Mouse (Mus musculus) liver, embryonic 14.5 days (tissue): ENCODE measurements around the gene Chd9. TPM values are rescaled to one million over a fixed set of nuclear protein-coding genes. Genes with fewer than 3 reads are reported as not detected.

Experiments
- ATAC-seq: fragments of 200-750 bp; cut with Nextera tagmentation; 2 replicates; pipeline ENCODE4 v1.8.0; 2017; ENCODE audit warnings: moderate number of reproducible peaks, mild to moderate bottlenecking, moderate library complexity; ENCODE audit not compliant: insufficient read depth
- DNase-seq, 3 experiments: peaks; one replicate each; pipeline ENCODE4 v3.0.0-alpha.2; 2012 to 2013; ENCODE audit warnings: low read depth in 3 of 3, low spot score in 3 of 3
- H3K27ac ChIP-seq: fragments of 300-500 bp; sonication (generic); 2 replicates; pipeline ENCODE4 v1.5.1; 2014; ENCODE audit warnings: moderate library complexity, mild to moderate bottlenecking, control low read depth, inconsistent platforms
- H3K27me3 ChIP-seq: fragments of 300-500 bp; sonication (generic); 2 replicates; pipeline ENCODE4 v1.6.1; 2014; ENCODE audit warnings: mild to moderate bottlenecking, low read length, moderate library complexity; ENCODE audit not compliant: control insufficient read depth, insufficient read depth
- H3K36me3 ChIP-seq: fragments of 300-500 bp; sonication (generic); replicated peaks from 2 replicates; pipeline ENCODE4 v1.6.1; 2014; ENCODE audit warnings: low read depth; ENCODE audit not compliant: control insufficient read depth, insufficient read depth
- H3K4me1 ChIP-seq, 2 experiments: fragments of 200-500 bp in 1 of 2; fragments of 300-500 bp in 1 of 2; sonication (generic) in 1 of 2; replicated peaks; 2 replicates each; pipeline ENCODE4 v1.6.1; 2012 to 2014; ENCODE audit warnings: antibody characterized with exemption in 1 of 2, inconsistent platforms in 1 of 2, low read length in 1 of 2; ENCODE audit not compliant: control insufficient read depth in 2 of 2, insufficient read depth in 2 of 2
- H3K4me2 ChIP-seq: fragments of 300-500 bp; sonication (generic); 2 replicates; pipeline ENCODE4 v1.6.1; 2014; ENCODE audit warnings: low read depth, mild to moderate bottlenecking, control low read depth, moderate library complexity
- H3K4me3 ChIP-seq, 2 experiments: fragments of 200-500 bp in 1 of 2; fragments of 300-500 bp in 1 of 2; sonication (generic) in 1 of 2; 2 replicates each; pipeline ENCODE4 v1.5.1; 2012 to 2014; ENCODE audit warnings: low read depth in 2 of 2, low read length in 2 of 2, mild to moderate bottlenecking in 2 of 2, control low read depth in 1 of 2, inconsistent platforms in 1 of 2, moderate library complexity in 1 of 2; ENCODE audit not compliant: insufficient read depth in 1 of 2
- H3K9ac ChIP-seq: fragments of 300-500 bp; sonication (generic); replicated peaks from 2 replicates; pipeline ENCODE4 v1.6.1; 2014; ENCODE audit warnings: mild to moderate bottlenecking, control low read depth, moderate library complexity
- H3K9me3 ChIP-seq: fragments of 300-500 bp; sonication (generic); 2 replicates; pipeline ENCODE4 v1.6.1; 2016; ENCODE audit warnings: low read length, mixed read lengths; ENCODE audit not compliant: control insufficient read depth
- CTCF ChIP-seq: IDR thresholded peaks from 2 replicates; pipeline ENCODE4 v1.5.1; 2016; ENCODE audit warnings: antibody characterized with exemption, low read depth, control low read depth
- EP300 ChIP-seq: IDR thresholded peaks from 2 replicates; pipeline ENCODE4 v1.6.1; 2016; ENCODE audit warnings: antibody characterized with exemption, low read depth
- WGBS: fragments of 180-500 bp; shearing (Covaris S2); extraction: QIAGEN DNeasy Blood & Tissue Kit; methylation state at CpG from one replicate; pipeline ENCODE4 v1.1.7; 2014; ENCODE audit not compliant: insufficient replicate concordance; 5-methylcytosine and 5-hydroxymethylcytosine counted together
- polyA plus RNA-seq, 2 experiments: library from polyadenylated mRNA; depleted of rRNA in 1 of 2; stranded (reverse) in 1 of 2; unstranded in 1 of 2; fragments of >200 nt; fragmentation: Nextera tagmentation in 1 of 2; extraction: Ambion mirVana in 1 of 2; gene quantifications; 2 replicates each; pipeline versions ENCODE4 v1.2.1 to v1.2.3; 2012 to 2014

Chd9 gene
- polyA plus RNA-seq, 2 experiments, result 6.4 to 12.2 TPM

- Histone ChIP-seq H3K9ac (no peak overlapping the region), H3K9me3 (no peaks in the 10 kb centered on the region), H3K4me1 (0 out of 4 replicates have a peak, but pooled peaks cover 0 to 2% of the 10 kb centered on the region in 2 experiments), H3K36me3 (no peaks in the 10 kb centered on the region), H3K27ac (no peak overlapping the region), H3K4me3 (no peak overlapping the region), H3K27me3 (no peaks in the 10 kb centered on the region), H3K4me2 (no peak overlapping the region)
- DNase-seq (no peak), ATAC-seq (no peak)
- 17% methylated on average over 4 of the region's 4 CpGs for WGBS
- TF ChIP-seq EP300, result no peak
- TF ChIP-seq CTCF, result no peak
These were observed 7.8 kb upstream of the Chd9 start for GRCm38 (mm10) chr8:90820321-90820696.

- no peak overlapping the region for H3K9ac ChIP-seq
- no peaks in the 10 kb centered on the region for H3K36me3 ChIP-seq
- H3K4me1 ChIP-seq, result 0 out of 4 replicates have a peak, but pooled peaks cover 0 to 2% of the 10 kb centered on the region in 2 experiments
- TF ChIP-seq CTCF (no peak), EP300 (no peak)
- no peaks in the 10 kb centered on the region for H3K27me3 ChIP-seq
- H3K4me3 ChIP-seq, result no peak overlapping the region
- H3K27ac ChIP-seq, result no peak overlapping the region
- DNase-seq (no peak), ATAC-seq (no peak)
- WGBS, result 7% methylated on average over 11 of the region's 11 CpGs
- H3K9me3 ChIP-seq, result no peaks in the 10 kb centered on the region
- no peak overlapping the region for H3K4me2 ChIP-seq
These were observed 5.7 kb upstream of the Chd9 start for GRCm38 (mm10) chr8:90822443-90822842.

GRCm38 (mm10) chr8:90825459-90825871, 2.7 kb upstream of the Chd9 start:
- TF ChIP-seq EP300 (no peak), CTCF (no peak)
- H3K36me3 ChIP-seq, result no peaks in the 10 kb centered on the region
- H3K27ac ChIP-seq, result no peak overlapping the region
- peaks cover 0 to 9% of the 10 kb centered on the region in 2 experiments; a peak in 2 of 4 replicates for H3K4me1 ChIP-seq
- DNase-seq, result no peak
- H3K4me2 ChIP-seq, result no peak overlapping the region; the same call in 1 of the 2 replicates
- no peak for ATAC-seq
- no peak overlapping the region for H3K4me3 ChIP-seq
- 67% methylated on average over 9 of the region's 9 CpGs for WGBS
- no peaks in the 10 kb centered on the region for H3K27me3 ChIP-seq
- no peak overlapping the region for H3K9ac ChIP-seq
- H3K9me3 ChIP-seq, result no peaks in the 10 kb centered on the region

GRCm38 (mm10) chr8:90828987-90829740, 1.0 kb downstream of the Chd9 start:
- Histone ChIP-seq H3K4me2 (peak overlapping the region; percentile 58), H3K9ac (no peak overlapping the region; the same call in 1 of the 2 replicates), H3K36me3 (no peaks in the 10 kb centered on the region), H3K4me1 (peaks cover 0 to 10% of the 10 kb centered on the region in 2 experiments; a peak in 2 of 4 replicates), H3K9me3 (no peaks in the 10 kb centered on the region), H3K4me3 (peak overlapping the region; percentile 45 to 54), H3K27me3 (no peaks in the 10 kb centered on the region), H3K27ac (no peak overlapping the region)
- TF ChIP-seq CTCF, result no peak
- no peak for TF ChIP-seq EP300
- DNase-seq (no peak), ATAC-seq (peak; percentile 55)
- WGBS, result 7% methylated on average over 11 of the region's 11 CpGs

- H3K9ac ChIP-seq, result no peak overlapping the region
- no peak overlapping the region for H3K4me3 ChIP-seq
- H3K27ac ChIP-seq, result no peak overlapping the region
- no peaks in the 10 kb centered on the region for H3K36me3 ChIP-seq
- H3K4me2 ChIP-seq, result peak overlapping the region; percentile 58
- H3K4me1 ChIP-seq, result peaks cover 0 to 10% of the 10 kb centered on the region in 2 experiments; a peak in 2 of 4 replicates
- no peaks in the 10 kb centered on the region for H3K27me3 ChIP-seq
- H3K9me3 ChIP-seq, result no peaks in the 10 kb centered on the region
- WGBS, result 29% methylated on average over 1 of the region's 1 CpGs
- TF ChIP-seq EP300, result no peak
- TF ChIP-seq CTCF, result no peak
- DNase-seq (peak in 2 of 3 experiments; percentile 35 to 39), ATAC-seq (peak; percentile 51; the same call in 1 of the 2 replicates)
These were observed 1.7 kb downstream of the Chd9 start for GRCm38 (mm10) chr8:90829825-90830224.
